Mouse (Mus musculus) adrenal gland, postnatal 25 days (tissue): Measurements from ENCODE around the gene a. TPM values are rescaled to one million over a fixed set of nuclear protein-coding genes. Genes with fewer than 3 reads are reported as not detected.
"Not testable (repeated sequence)": the region's sequence is repeated elsewhere in the genome, so short reads cannot be mapped to it uniquely, and the experiment has no call there.

Experiments
- DNase-seq: peaks from one replicate; pipeline ENCODE4 v3.0.0; 2021; ENCODE audit warnings: mixed read lengths
- total RNA-seq: library from RNA; stranded (reverse); gene quantifications from 2 replicates; pipeline ENCODE4 v1.2.3, GENCODE M21; 2021

The a gene
- total RNA-seq, 1 experiment from 2014 or later = not detected

GRCm38 (mm10) chr2:154925411-154926031, 134.3 kb downstream of the a start:
- no peak for DNase-seq

- no peak for DNase-seq
These were observed 135.6 kb downstream of the a start for GRCm38 (mm10) chr2:154926843-154927242.

GRCm38 (mm10) chr2:154928298-154928697, 137.1 kb downstream of the a start:
- DNase-seq = no peak

GRCm38 (mm10) chr2:154933884-154934283, 142.7 kb downstream of the a start:
- no peak for DNase-seq

- no peak for DNase-seq
These were observed 144.9 kb downstream of the a start for GRCm38 (mm10) chr2:154936106-154936505.

- DNase-seq = no peak
These were observed 145.4 kb downstream of the a start for GRCm38 (mm10) chr2:154936536-154937155.

- no peak for DNase-seq
These were observed 146.6 kb downstream of the a start for GRCm38 (mm10) chr2:154937547-154938390.

- no peak for DNase-seq
These were observed 150.8 kb downstream of the a start for GRCm38 (mm10) chr2:154941952-154942351.

GRCm38 (mm10) chr2:154942546-154942945, 151.3 kb downstream of the a start:
- peak; percentile 20 for DNase-seq

GRCm38 (mm10) chr2:154943101-154943500, 151.9 kb downstream of the a start:
- DNase-seq = peak; percentile 90

- DNase-seq = no peak
These were observed 155.7 kb downstream of the a start for GRCm38 (mm10) chr2:154946921-154947320.

- no peak for DNase-seq
These were observed 158.2 kb downstream of the a start for GRCm38 (mm10) chr2:154949352-154949751.

- no peak for DNase-seq
These were observed 158.7 kb downstream of the a start for GRCm38 (mm10) chr2:154949877-154950276.

GRCm38 (mm10) chr2:154950601-154951000, 159.4 kb downstream of the a start:
- DNase-seq = no peak

- DNase-seq = no peak
These were observed 168.3 kb downstream of the a start for GRCm38 (mm10) chr2:154959486-154959885.

- DNase-seq = no peak
These were observed 168.7 kb downstream of the a start for GRCm38 (mm10) chr2:154959909-154960308.

GRCm38 (mm10) chr2:154963176-154963575, 172.0 kb downstream of the a start:
- DNase-seq = no peak

- DNase-seq = not testable (repeated sequence)
These were observed 178.7 kb downstream of the a start for GRCm38 (mm10) chr2:154969740-154970397.

- DNase-seq = no peak
These were observed 180.9 kb downstream of the a start for GRCm38 (mm10) chr2:154971919-154972692.

- DNase-seq = no peak
These were observed 181.8 kb downstream of the a start for GRCm38 (mm10) chr2:154972981-154973380.

- DNase-seq = no peak
These were observed 195.4 kb downstream of the a start for GRCm38 (mm10) chr2:154986609-154987008.

GRCm38 (mm10) chr2:154991411-154991810, 200.2 kb downstream of the a start:
- DNase-seq = no peak
